Mouse (Mus musculus) MEL (cell line): Measurements from ENCODE around the gene Kdr. TPM values are rescaled to one million over a fixed set of nuclear protein-coding genes. Genes with fewer than 3 reads are reported as not detected.

Source experiments
- DNase-seq: peaks from one replicate; pipeline ENCODE4 v3.0.0; 2011; ENCODE audit warnings: low read depth, low spot score
- H3K27ac ChIP-seq: 2 replicates; pipeline ENCODE4 v1.5.1; 2012; ENCODE audit warnings: low read depth, mild to moderate bottlenecking, control low read depth, low read length, moderate library complexity; ENCODE audit not compliant: control insufficient read depth
- H3K27me3 ChIP-seq, 2 experiments: fragments of 150-350 bp in 1 of 2; sonication (generic) in 1 of 2; 2 replicates each; pipeline ENCODE4 v1.6.1; 2012; ENCODE audit warnings: low read length in 2 of 2, mild to moderate bottlenecking in 2 of 2, improper control_type of control experiment in 1 of 2, moderate library complexity in 1 of 2; ENCODE audit not compliant: insufficient read depth in 2 of 2, control insufficient read depth in 1 of 2
- H3K36me3 ChIP-seq, 2 experiments: 2 replicates each; pipeline ENCODE4 v1.6.1; 2012 to 2014; ENCODE audit warnings: low read length in 2 of 2, improper control_type of control experiment in 1 of 2, inconsistent platforms in 1 of 2, mild to moderate bottlenecking in 1 of 2; ENCODE audit not compliant: insufficient read depth in 2 of 2, control insufficient read depth in 1 of 2
- H3K4me1 ChIP-seq, 2 experiments: fragments of 150-350 bp in 1 of 2; sonication (generic) in 1 of 2; 2 replicates each; pipeline ENCODE4 v1.6.1; 2012; ENCODE audit warnings: low read length in 2 of 2, improper control_type of control experiment in 1 of 2, mild to moderate bottlenecking in 1 of 2; ENCODE audit not compliant: insufficient read depth in 2 of 2, control insufficient read depth in 1 of 2
- H3K4me3 ChIP-seq, 2 experiments: fragments of 150-350 bp in 1 of 2; sonication (generic) in 1 of 2; 2 replicates each; pipeline ENCODE4 v1.5.1; 2012; ENCODE audit warnings: low read depth in 2 of 2, low read length in 2 of 2, mild to moderate bottlenecking in 2 of 2, moderate library complexity in 2 of 2, control low read depth in 1 of 2, improper control_type of control experiment in 1 of 2; ENCODE audit not compliant: control insufficient read depth in 1 of 2, insufficient read depth in 1 of 2
- H3K79me2 ChIP-seq: 2 replicates; pipeline ENCODE4 v1.6.1; 2012; ENCODE audit warnings: mild to moderate bottlenecking, low read length, moderate library complexity; ENCODE audit not compliant: control insufficient read depth, poor library complexity, insufficient read depth
- H3K9ac ChIP-seq: 2 replicates; pipeline ENCODE4 v1.6.1; 2012; ENCODE audit warnings: low read depth, mild to moderate bottlenecking, control low read depth, low read length, moderate library complexity; ENCODE audit not compliant: control insufficient read depth, poor library complexity, severe bottlenecking
- H3K9me3 ChIP-seq: fragments of 150-350 bp; sonication (generic); replicated peaks from 2 replicates; pipeline ENCODE4 v1.6.1; 2012; ENCODE audit warnings: mild to moderate bottlenecking, low read length, improper control_type of control experiment, moderate library complexity; ENCODE audit not compliant: insufficient read depth
- CHD1 ChIP-seq: IDR thresholded peaks from 2 replicates; pipeline ENCODE4 v1.6.1; 2012; ENCODE audit warnings: low read depth, mild to moderate bottlenecking, inconsistent platforms, low read length, improper control_type of control experiment
- CTCF ChIP-seq, 3 experiments: IDR thresholded peaks in 2 of 3; conservative IDR thresholded peaks in 1 of 3; 2 replicates each; pipeline ENCODE4 v1.5.1; 2011 to 2012; ENCODE audit warnings: low read length in 3 of 3, low read depth in 2 of 3, mild to moderate bottlenecking in 2 of 3, improper control_type of control experiment in 1 of 3, inconsistent platforms in 1 of 3, mixed read lengths in 1 of 3, moderate library complexity in 1 of 3; ENCODE audit not compliant: control insufficient read depth in 1 of 3, insufficient read depth in 1 of 3, poor library complexity in 1 of 3, severe bottlenecking in 1 of 3
- E2F4 ChIP-seq: IDR thresholded peaks from 2 replicates; pipeline ENCODE4 v1.6.1; 2011; ENCODE audit warnings: low read depth, low read length, improper control_type of control experiment, borderline replicate concordance
- JUND ChIP-seq: IDR thresholded peaks from 2 replicates; pipeline ENCODE4 v1.6.1; 2011; ENCODE audit warnings: low read depth, mild to moderate bottlenecking, improper control_type of control experiment, low read length
- MAFK ChIP-seq: IDR thresholded peaks from 2 replicates; pipeline ENCODE4 v1.6.1; 2011; ENCODE audit warnings: low read depth, mild to moderate bottlenecking, low read length, improper control_type of control experiment, borderline replicate concordance
- MAX ChIP-seq: IDR thresholded peaks from 2 replicates; pipeline ENCODE4 v1.6.1; 2011; ENCODE audit warnings: low read length, improper control_type of control experiment
- MEF2A ChIP-seq: IDR thresholded peaks from 2 replicates; pipeline ENCODE4 v1.6.1; 2014; ENCODE audit warnings: low read depth, mild to moderate bottlenecking, inconsistent platforms, low read length, improper control_type of control experiment; ENCODE audit not compliant: poor library complexity, insufficient replicate concordance, severe bottlenecking; ENCODE audit errors: extremely low read depth
- MXI1 ChIP-seq: IDR thresholded peaks from 2 replicates; pipeline ENCODE4 v1.6.1; 2011; ENCODE audit warnings: mild to moderate bottlenecking, low read depth, low read length, improper control_type of control experiment
- MYC ChIP-seq: IDR thresholded peaks from 2 replicates; pipeline ENCODE4 v1.6.1; 2011; ENCODE audit warnings: low read depth, mild to moderate bottlenecking, low read length, improper control_type of control experiment, moderate library complexity
- NRF1 ChIP-seq: IDR thresholded peaks from 2 replicates; pipeline ENCODE4 v1.6.1; 2014; ENCODE audit warnings: low read depth, mild to moderate bottlenecking, inconsistent platforms, low read length, improper control_type of control experiment, moderate library complexity; ENCODE audit not compliant: poor library complexity, insufficient read depth, severe bottlenecking
- POLR2AphosphoS2 ChIP-seq: IDR thresholded peaks from 2 replicates; pipeline ENCODE4 v1.6.1; 2011; ENCODE audit warnings: low read length, improper control_type of control experiment
- POLR2AphosphoS5 ChIP-seq: IDR thresholded peaks from 2 replicates; pipeline ENCODE4 v1.6.1; 2012; ENCODE audit warnings: low read depth, borderline replicate concordance, mild to moderate bottlenecking, inconsistent platforms, low read length, moderate library complexity, mixed read lengths
- RCOR1 ChIP-seq: IDR thresholded peaks from 2 replicates; pipeline ENCODE4 v1.6.1; 2012; ENCODE audit warnings: low read depth, mild to moderate bottlenecking, inconsistent platforms, low read length, improper control_type of control experiment
- SIN3A ChIP-seq: IDR thresholded peaks from 2 replicates; pipeline ENCODE4 v1.6.1; 2012; ENCODE audit warnings: low read length, improper control_type of control experiment, inconsistent platforms
- TBP ChIP-seq: IDR thresholded peaks from 2 replicates; pipeline ENCODE4 v1.8.0; 2011; ENCODE audit warnings: low read depth, low read length, improper control_type of control experiment
- TCF12 ChIP-seq: IDR thresholded peaks from 2 replicates; pipeline ENCODE4 v1.6.1; 2014; ENCODE audit warnings: low read depth, mild to moderate bottlenecking, inconsistent platforms, low read length, improper control_type of control experiment, moderate library complexity
- USF2 ChIP-seq, 2 experiments: IDR thresholded peaks; 2 replicates each; pipeline ENCODE4 v1.6.1; 2011 to 2012; ENCODE audit warnings: improper control_type of control experiment in 2 of 2, low read length in 2 of 2, borderline replicate concordance in 1 of 2, inconsistent platforms in 1 of 2, low read depth in 1 of 2, mild to moderate bottlenecking in 1 of 2; ENCODE audit not compliant: insufficient read depth in 1 of 2
- ZC3H11A ChIP-seq: IDR thresholded peaks from 2 replicates; pipeline ENCODE4 v1.6.1; 2012; ENCODE audit warnings: low read depth, mild to moderate bottlenecking, inconsistent platforms, low read length, improper control_type of control experiment
- polyA plus RNA-seq, 2 experiments: library from polyadenylated mRNA; stranded (reverse) in 1 of 2; unstranded in 1 of 2; fragments of >175 nt in 1 of 2; fragments of >200 nt in 1 of 2; gene quantifications; 2 replicates each; pipeline versions ENCODE4 v1.2.1 to v1.2.4; 2012; ENCODE audit warnings: low replicate concordance in 2 of 2, low read depth in 1 of 2; ENCODE audit not compliant: insufficient read length in 2 of 2, insufficient read depth in 1 of 2, missing spikeins in 1 of 2
- total RNA-seq: library from RNA; depleted of rRNA; stranded (reverse); fragments of 300-350 nt; gene quantifications from 2 replicates; pipeline ENCODE4 v1.2.3, GENCODE M21; 2012; rRNA removed

Kdr gene
- total and polyA plus RNA-seq, 3 experiments = 0.06 TPM; not detected in 2

DNA sequence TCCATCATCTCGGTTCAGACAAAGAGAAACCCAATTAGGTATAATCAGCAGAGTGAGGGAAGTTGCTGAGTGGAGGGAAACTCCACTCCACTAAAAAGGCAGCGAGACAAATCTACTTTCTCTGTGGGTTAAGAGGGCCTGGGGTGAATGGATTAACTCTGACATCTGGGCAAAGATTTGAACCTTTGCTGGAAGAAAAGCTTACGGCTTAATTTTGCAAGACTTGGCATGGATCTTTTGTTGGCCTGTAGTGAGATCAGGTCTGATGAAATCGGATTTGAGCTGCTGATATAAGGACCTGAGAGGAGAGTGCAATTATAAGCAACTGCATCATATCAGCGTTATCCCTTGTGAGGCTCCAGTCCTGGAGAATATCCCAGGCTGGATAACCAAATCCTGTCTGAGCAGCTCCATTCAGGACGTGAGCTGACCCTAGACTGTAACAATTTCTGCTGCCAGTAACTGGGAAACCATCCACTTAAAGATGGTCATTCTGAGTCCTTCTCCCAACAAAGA, 85.2 kb downstream of the Kdr start:
- no peaks in the 10 kb centered on the region for H3K9me3 ChIP-seq
- peaks cover 5 to 13% of the 10 kb centered on the region in 2 experiments for H3K27me3 ChIP-seq
- no peak for DNase-seq
- no peak for TF ChIP-seq NRF1
- no peak for TF ChIP-seq TCF12
- no peak for TF ChIP-seq RCOR1
- no peak for TF ChIP-seq MEF2A
- TF ChIP-seq MAX = no peak
- no peak for TF ChIP-seq TBP
- TF ChIP-seq USF2 (IDR thresholded peaks at IDR 0.05; ENCODE audit: borderline replicate concordance in 1 of 2, insufficient read depth in 1 of 2, low read depth in 1 of 2, low read length in 2 of 2) = no peak
- TF ChIP-seq POLR2AphosphoS5 = no peak
- TF ChIP-seq JUND = no peak
- no peak for TF ChIP-seq MXI1
- TF ChIP-seq E2F4 = no peak
- no peak for TF ChIP-seq CHD1
- no peak for TF ChIP-seq ZC3H11A
- TF ChIP-seq CTCF (IDR thresholded peaks at IDR 0.05 in 2 of 3, conservative IDR thresholded peaks at IDR 0.05 in 1 of 3; ENCODE audit: control insufficient read depth in 1 of 3, insufficient read depth in 1 of 3, low read depth in 2 of 3, low read length in 3 of 3, poor library complexity in 1 of 3, severe bottlenecking in 1 of 3) = no peak
- TF ChIP-seq SIN3A = no peak
- no peak for TF ChIP-seq POLR2AphosphoS2
- no peak for TF ChIP-seq MAFK
- no peak for TF ChIP-seq MYC
- H3K27ac ChIP-seq = no peak overlapping the region
- H3K4me1 ChIP-seq = no peaks in the 10 kb centered on the region
- no peak overlapping the region for H3K9ac ChIP-seq
- no peaks in the 10 kb centered on the region for H3K36me3 ChIP-seq
- no peak overlapping the region for H3K4me3 ChIP-seq
- no peaks in the 10 kb centered on the region for H3K79me2 ChIP-seq

Other genes with a start within 250 kb of the Kdr start
- 17.0 and 18.3 TPM in 2 replicates for gene Srd5a3, start 161.8 kb upstream of the Kdr start, total RNA-seq
- 10 to 100 TPM in 1 of 2 experiments, not detected in 1; 33.2 TPM for gene Srd5a3, start 161.8 kb upstream of the Kdr start, polyA plus RNA-seq
- gene Tmem165, start 205.4 kb upstream of the Kdr start, total RNA-seq = 73.0 and 77.7 TPM in 2 replicates
- gene Tmem165, start 205.4 kb upstream of the Kdr start, polyA plus RNA-seq = 100 to 1,000 TPM in 1 of 2 experiments, 10 to 100 TPM in 1; 66.5 to 154 TPM